Mouse (Mus musculus) lung, embryonic 16.5 days (tissue): Measurements from ENCODE around the gene Cntd1. TPM values are rescaled to one million over a fixed set of nuclear protein-coding genes. Genes with fewer than 3 reads are reported as not detected.
A peak's percentile ranks its signal among the peaks of the same experiment; 100 is the strongest.

Experiments used
- ATAC-seq: fragments of 200-750 bp; cut with Nextera tagmentation; 2 replicates; pipeline ENCODE4 v1.8.0; 2017; ENCODE audit warnings: low read depth, mild to moderate bottlenecking, moderate library complexity
- H3K27ac ChIP-seq: fragments of 300-500 bp; sonication (generic); 2 replicates; pipeline ENCODE4 v1.5.1; 2014; ENCODE audit warnings: mild to moderate bottlenecking, control low read depth, low read length
- H3K27me3 ChIP-seq: fragments of 300-500 bp; sonication (generic); 2 replicates; pipeline ENCODE4 v1.6.1; 2014; ENCODE audit warnings: low read depth, low read length, mixed read lengths; ENCODE audit not compliant: control insufficient read depth, insufficient read depth
- H3K36me3 ChIP-seq: fragments of 300-500 bp; sonication (generic); 2 replicates; pipeline ENCODE4 v1.6.1; 2014; ENCODE audit warnings: low read length; ENCODE audit not compliant: control insufficient read depth, insufficient read depth
- H3K4me1 ChIP-seq: fragments of 300-500 bp; sonication (generic); replicated peaks from 2 replicates; pipeline ENCODE4 v1.6.1; 2014; ENCODE audit warnings: low read length, mixed read lengths; ENCODE audit not compliant: control insufficient read depth, insufficient read depth
- H3K4me2 ChIP-seq: fragments of 300-500 bp; sonication (generic); 2 replicates; pipeline ENCODE4 v1.6.1; 2014; ENCODE audit warnings: low read depth, low read length, control low read depth
- H3K4me3 ChIP-seq: fragments of 300-500 bp; sonication (generic); 2 replicates; pipeline ENCODE4 v1.5.1; 2014; ENCODE audit warnings: mild to moderate bottlenecking, low read length, control low read depth
- H3K9ac ChIP-seq: fragments of 300-500 bp; sonication (generic); 2 replicates; pipeline ENCODE4 v1.6.1; 2014; ENCODE audit warnings: low read length, control low read depth
- H3K9me3 ChIP-seq: fragments of 300-500 bp; sonication (generic); 2 replicates; pipeline ENCODE4 v1.6.1; 2016; ENCODE audit warnings: low read length; ENCODE audit not compliant: control insufficient read depth
- WGBS: fragments of 180-500 bp; shearing (Covaris S2); extraction: QIAGEN DNeasy Blood & Tissue Kit; methylation state at CpG from one replicate; pipeline ENCODE4 v1.1.7; 2014; 5-methylcytosine and 5-hydroxymethylcytosine counted together
- polyA plus RNA-seq: library from polyadenylated mRNA; unstranded; fragments of >200 nt; fragmentation: Nextera tagmentation; extraction: Ambion mirVana; gene quantifications from 2 replicates; pipeline ENCODE4 v1.2.1, GENCODE M21; 2015

Cntd1 gene
- polyA plus RNA-seq, 1 experiment from 2014 or later, result 1.9 TPM

DNA sequence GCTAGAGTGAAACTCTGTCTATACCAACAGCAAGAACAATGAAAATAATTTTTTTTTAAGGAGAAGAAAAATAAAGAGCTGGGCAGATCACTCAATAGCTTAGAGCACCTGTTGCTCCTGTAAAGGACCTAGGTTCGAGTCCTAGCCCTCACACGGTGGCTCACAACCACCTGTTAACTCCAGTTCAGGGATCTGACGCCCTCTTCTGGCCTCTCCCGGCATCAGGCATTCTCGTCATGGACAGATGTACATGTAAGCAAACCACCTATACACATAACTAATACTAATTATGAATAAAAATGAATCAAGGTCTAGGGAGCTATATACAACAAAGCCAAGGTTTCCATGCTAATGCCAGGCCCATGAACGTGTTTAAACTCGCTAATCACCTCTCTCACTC, 22.1 kb downstream of the Cntd1 start:
- Histone ChIP-seq H3K27ac (no peak overlapping the region), H3K4me3 (peak overlapping the region; percentile 79), H3K4me1 (peaks cover 10% of the 10 kb centered on the region), H3K9me3 (no peaks in the 10 kb centered on the region), H3K27me3 (no peaks in the 10 kb centered on the region), H3K36me3 (peaks cover 10% of the 10 kb centered on the region), H3K9ac (peak overlapping the region; percentile 86), H3K4me2 (peak overlapping the region; percentile 90)
- ATAC-seq, result no peak
- 65% methylated on average over 7 of the region's 7 CpGs for WGBS

GRCm38 (mm10) chr11:101301299-101302003, 22.6 kb downstream of the Cntd1 start:
- no peak overlapping the region for H3K27ac ChIP-seq

DNA sequence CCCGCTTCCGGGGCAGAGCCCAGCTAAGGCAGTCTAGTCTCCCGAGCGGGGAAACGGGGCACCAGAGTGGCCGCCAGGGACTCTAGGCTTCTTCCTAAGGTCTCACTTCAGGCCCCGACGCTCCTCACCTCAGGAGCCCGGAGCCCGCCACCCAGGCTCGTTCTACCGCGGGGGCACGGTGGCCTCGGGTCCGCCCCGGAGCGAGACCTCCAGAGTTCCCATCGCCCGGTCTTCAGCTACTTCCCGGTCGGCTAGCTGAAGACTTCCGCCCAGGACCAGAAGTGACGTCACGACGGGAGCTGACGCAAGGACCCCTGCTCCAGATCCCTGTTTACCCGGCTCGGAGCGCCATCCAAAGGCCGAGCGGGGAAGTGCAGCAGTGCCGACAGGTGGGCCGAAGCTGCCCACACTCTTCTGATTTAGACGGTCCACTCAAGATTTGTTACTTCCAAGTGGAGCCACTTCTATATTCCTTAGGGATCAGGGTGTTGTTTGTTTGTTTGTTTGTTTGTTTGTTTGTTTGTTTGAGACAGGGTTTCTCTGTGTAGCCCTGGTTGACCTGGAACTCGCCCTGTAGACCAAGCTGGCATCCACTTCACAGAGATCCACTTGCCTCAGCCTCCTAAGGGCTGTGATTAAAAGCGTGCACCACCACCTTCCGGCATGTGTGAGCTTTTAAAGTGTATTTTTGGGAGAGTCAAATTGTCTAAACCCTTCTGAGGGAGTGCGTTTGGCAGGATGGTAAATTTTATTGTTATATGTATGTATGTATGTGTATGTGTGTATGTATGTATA, 23.4 kb downstream of the Cntd1 start, which contains the start of gene Becn1:
Gene Becn1, minus strand, starts transcription at position 283 of the 795 bp plus-strand sequence.
- peak; percentile 96 for ATAC-seq
- 5% methylated on average over 39 of the region's 39 CpGs for WGBS
- Histone ChIP-seq H3K27me3 (no peaks in the 10 kb centered on the region), H3K4me1 (peaks cover 10% of the 10 kb centered on the region), H3K36me3 (peaks cover 10% of the 10 kb centered on the region), H3K4me2 (peak within 1 kb of the TSS; percentile 90), H3K9ac (peak within 1 kb of the TSS; percentile 86), H3K4me3 (peak within 1 kb of the TSS; percentile 79), H3K9me3 (no peaks in the 10 kb centered on the region), H3K27ac (no peak within 1 kb of the TSS)

More at GRCm38 (mm10) chr11:101301299-101302003, 22.6 kb downstream of the Cntd1 start:
- WGBS, result 10% methylated on average over 26 of the region's 26 CpGs
- Histone ChIP-seq H3K4me1 (peaks cover 10% of the 10 kb centered on the region), H3K4me2 (peak overlapping the region; percentile 90), H3K4me3 (peak overlapping the region; percentile 79), H3K9me3 (no peaks in the 10 kb centered on the region), H3K27me3 (no peaks in the 10 kb centered on the region), H3K9ac (peak overlapping the region; percentile 86), H3K36me3 (peaks cover 10% of the 10 kb centered on the region)
- no peak; the same call in 1 of the 2 replicates for ATAC-seq

- H3K36me3 ChIP-seq, result no peaks in the 10 kb centered on the region
- ATAC-seq, result no peak
- H3K9ac ChIP-seq, result no peak overlapping the region
- no peak overlapping the region for H3K4me3 ChIP-seq
- no peaks in the 10 kb centered on the region for H3K9me3 ChIP-seq
- WGBS, result 23% methylated on average over 5 of the region's 5 CpGs
- H3K27ac ChIP-seq, result no peak overlapping the region
- H3K4me1 ChIP-seq, result no peaks in the 10 kb centered on the region
- peaks cover 2% of the 10 kb centered on the region; the same call in 1 of the 2 replicates for H3K27me3 ChIP-seq
- H3K4me2 ChIP-seq, result no peak overlapping the region
These were observed 28.9 kb downstream of the Cntd1 start for GRCm38 (mm10) chr11:101307744-101308143.

GRCm38 (mm10) chr11:101311083-101311482, 32.3 kb downstream of the Cntd1 start:
- WGBS, result 89% methylated on average over 3 of the region's 3 CpGs

GRCm38 (mm10) chr11:101312150-101312549, 33.3 kb downstream of the Cntd1 start:
- ATAC-seq, result no peak
- WGBS, result 35% methylated on average over 3 of the region's 3 CpGs
- no peak overlapping the region for H3K4me3 ChIP-seq

More at GRCm38 (mm10) chr11:101311083-101311482, 32.3 kb downstream of the Cntd1 start:
- H3K27ac ChIP-seq, result no peak overlapping the region
- no peak overlapping the region for H3K9ac ChIP-seq
- ATAC-seq, result no peak
- H3K4me1 ChIP-seq, result peaks cover 2% of the 10 kb centered on the region; the same call in 1 of the 2 replicates
- H3K4me2 ChIP-seq, result no peak overlapping the region
- H3K4me3 ChIP-seq, result no peak overlapping the region
- H3K9me3 ChIP-seq, result no peaks in the 10 kb centered on the region
- peaks cover 2% of the 10 kb centered on the region; the same call in 1 of the 2 replicates for H3K27me3 ChIP-seq
- H3K36me3 ChIP-seq, result no peaks in the 10 kb centered on the region

DNA sequence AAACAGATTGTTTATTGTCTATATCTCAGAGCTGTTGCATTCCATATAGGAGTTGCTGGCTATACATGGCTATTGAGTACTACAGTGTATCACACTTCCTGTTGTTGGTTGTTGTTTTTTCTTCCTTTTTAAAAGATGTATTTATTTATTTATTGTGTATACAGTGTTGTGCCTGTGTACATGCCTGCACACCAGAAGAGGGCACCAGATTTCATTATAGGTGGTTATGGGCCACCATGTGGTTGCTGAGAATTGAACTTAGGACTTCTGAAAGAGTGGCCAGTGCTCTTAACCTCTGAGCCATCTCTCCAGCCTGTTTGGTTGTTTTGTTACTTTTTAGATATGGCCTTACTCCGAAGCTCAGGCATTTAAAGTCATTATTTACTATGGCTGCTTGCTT, 35.8 kb downstream of the Cntd1 start:
- Histone ChIP-seq H3K9me3 (no peaks in the 10 kb centered on the region), H3K27me3 (no peaks in the 10 kb centered on the region), H3K36me3 (peaks cover 11% of the 10 kb centered on the region), H3K9ac (no peak overlapping the region), H3K4me3 (no peak overlapping the region), H3K4me1 (peaks cover 11% of the 10 kb centered on the region), H3K4me2 (no peak overlapping the region), H3K27ac (no peak overlapping the region)
- 97% methylated on average over 1 of the region's 1 CpGs for WGBS
- no peak for ATAC-seq

More at GRCm38 (mm10) chr11:101312150-101312549, 33.3 kb downstream of the Cntd1 start:
- H3K36me3 ChIP-seq, result no peaks in the 10 kb centered on the region
- peaks cover 7% of the 10 kb centered on the region for H3K4me1 ChIP-seq
- no peak overlapping the region for H3K9ac ChIP-seq
- H3K27me3 ChIP-seq, result peaks cover 2% of the 10 kb centered on the region; the same call in 1 of the 2 replicates
- H3K27ac ChIP-seq, result no peak overlapping the region
- H3K4me2 ChIP-seq, result no peak overlapping the region
- no peaks in the 10 kb centered on the region for H3K9me3 ChIP-seq

GRCm38 (mm10) chr11:101315082-101315650, 36.4 kb downstream of the Cntd1 start:
- H3K27me3 ChIP-seq, result no peaks in the 10 kb centered on the region
- H3K36me3 ChIP-seq, result peaks cover 16% of the 10 kb centered on the region
- no peaks in the 10 kb centered on the region for H3K9me3 ChIP-seq
- H3K4me1 ChIP-seq, result peaks cover 11% of the 10 kb centered on the region
- H3K4me3 ChIP-seq, result peak overlapping the region; percentile 72
- H3K9ac ChIP-seq, result peak overlapping the region; percentile 86
- peak overlapping the region; percentile 51 for H3K27ac ChIP-seq
- WGBS, result 81% methylated on average over 8 of the region's 8 CpGs
- peak overlapping the region; percentile 82 for H3K4me2 ChIP-seq
- ATAC-seq, result peak; percentile 15; the same call in 1 of the 2 replicates
